17 mouse cellular contexts compared by ENCODE assay signal in genomic region chr9:45116819-45117218, GRCm38 (mm10). TPM values are rescaled to one million over a fixed set of nuclear protein-coding genes. Genes with fewer than 3 reads are reported as not detected.
A peak's percentile ranks its signal among the peaks of the same experiment; 100 is the strongest.
DNase-seq lines count a peak whose midpoint lies in the region; ATAC-seq and TF ChIP-seq lines count a peak whose summit lies in the region.
"Had no signal": no experiment of that assay in that cellular context is flagged by ENCODE, and none has a peak within 500 bp of the region (broad histone marks: within the 10 kb centered on the region; RNA-seq: fewer than 3 reads in every experiment).

No protein-coding gene starts in this region.

- H3K9ac ChIP-seq in forebrain, embryonic 13.5 days, result no peak overlapping the region
- H3K9ac ChIP-seq: heart, embryonic 13.5 days; kidney, embryonic 15.5 days; lung, embryonic 14.5 days had no signal

- H3K4me1 ChIP-seq in cerebellum, adult 2 months (ENCODE audit: control insufficient read depth, insufficient read depth, low read length), result peaks cover 24% of the 10 kb centered on the region
- H3K4me1 ChIP-seq in kidney, adult 2 months (ENCODE audit: control insufficient read depth, insufficient read depth, low read length), result no peaks in the 10 kb centered on the region
- peaks cover 15% of the 10 kb centered on the region for H3K4me1 ChIP-seq in forebrain, embryonic 13.5 days

- H3K27me3 ChIP-seq in cerebellum, adult 2 months (ENCODE audit: control insufficient read depth, insufficient read depth, low read length), result no peaks in the 10 kb centered on the region
- no peaks in the 10 kb centered on the region for H3K27me3 ChIP-seq in splenic B cell, adult 2 months (ENCODE audit: control insufficient read depth, insufficient read depth, low read length, poor library complexity, severe bottlenecking)
- H3K27me3 ChIP-seq in kidney, adult 2 months (replicated peaks; ENCODE audit: control insufficient read depth, insufficient read depth, low read length), result no peaks in the 10 kb centered on the region; the same call in 1 of the 2 replicates
- peaks cover 29% of the 10 kb centered on the region for H3K27me3 ChIP-seq in forebrain, embryonic 13.5 days

- H3K4me2 ChIP-seq in forebrain, embryonic 13.5 days, result no peak overlapping the region

- no peak for TF ChIP-seq POLR2A in cerebellum, adult 2 months (IDR thresholded peaks at IDR 0.05; ENCODE audit: borderline replicate concordance, insufficient read depth, low read length)
- no peak for TF ChIP-seq POLR2A in kidney, adult 2 months (IDR thresholded peaks at IDR 0.05; ENCODE audit: low read depth, low read length)

- WGBS in cerebellum, adult 2 months, result 78% methylated on average over 9 of the region's 9 CpGs
- 16% methylated on average over 9 of the region's 9 CpGs for WGBS in large intestine, adult 2 months
- WGBS in kidney, adult 2 months, result 71% methylated on average over 9 of the region's 9 CpGs
- 72% methylated on average over 9 of the region's 9 CpGs for WGBS in forebrain, embryonic 13.5 days

- ATAC-seq in forebrain, embryonic 13.5 days, result no peak
- ATAC-seq: forebrain, embryonic 14.5 days had no signal

- H3K4me3 ChIP-seq in cerebellum, adult 2 months (replicated peaks; ENCODE audit: insufficient read depth, low read depth, low read length), result no peak overlapping the region
- H3K4me3 ChIP-seq in kidney, adult 2 months (ENCODE audit: insufficient read depth, low read depth, low read length), result no peak overlapping the region
- no peak overlapping the region for H3K4me3 ChIP-seq in forebrain, embryonic 13.5 days

- H3K27ac ChIP-seq in cerebellum, adult 2 months (ENCODE audit: insufficient read depth, low read length), result peak overlapping the region; percentile 99
- no peak overlapping the region for H3K27ac ChIP-seq in kidney, adult 2 months (ENCODE audit: insufficient read depth, low read depth, low read length)
- H3K27ac ChIP-seq in forebrain, embryonic 13.5 days, result no peak overlapping the region
- H3K27ac ChIP-seq: heart, embryonic 13.5 days; kidney, embryonic 15.5 days had no signal

- DNase-seq in cerebellum, adult 2 months, result no peak
- DNase-seq in cerebellum, adult 9-11 months, result no peak
- peak; percentile 34 for DNase-seq in thymus, postnatal 25 days
- no peak for DNase-seq in thymus, postnatal 36 days
- DNase-seq in large intestine, adult 2 months (ENCODE audit: low read depth, low spot score), result peak; percentile 31
- DNase-seq in splenic B cell, adult 2 months (ENCODE audit: low read depth, low spot score), result peak; percentile 77
- DNase-seq in kidney, adult 2 months, result no peak
- DNase-seq: heart, adult 11 months; heart, postnatal 36 days; layer of hippocampus, postnatal 36 days; midbrain, embryonic 14.5 days had no signal

- H3K36me3 ChIP-seq in splenic B cell, adult 2 months (ENCODE audit: control insufficient read depth, insufficient read depth, low read length, poor library complexity, severe bottlenecking), result no peaks in the 10 kb centered on the region
- no peaks in the 10 kb centered on the region for H3K36me3 ChIP-seq in kidney, adult 2 months (ENCODE audit: control insufficient read depth, insufficient read depth, low read length)
- H3K36me3 ChIP-seq in forebrain, embryonic 13.5 days (ENCODE audit: poor library complexity, severe bottlenecking), result no peaks in the 10 kb centered on the region
- H3K36me3 ChIP-seq: heart, embryonic 13.5 days; kidney, embryonic 15.5 days had no signal

- H3K9me3 ChIP-seq in forebrain, embryonic 13.5 days (replicated peaks), result no peaks in the 10 kb centered on the region
- H3K9me3 ChIP-seq: heart, embryonic 13.5 days; kidney, embryonic 15.5 days had no signal

- no peak for TF ChIP-seq CTCF in cerebellum, adult 2 months (IDR thresholded peaks at IDR 0.05; ENCODE audit: borderline replicate concordance, insufficient read depth, low read depth, low read length)
- TF ChIP-seq CTCF in kidney, adult 2 months (conservative IDR thresholded peaks at IDR 0.05; ENCODE audit: insufficient read depth, insufficient read length, low read depth, low read length), result no peak

RNA-seq across cellular contexts. Expression of gene Scn2b, which starts 0.8 kb away (rescaled TPM):
- 151 and 165 TPM in 2 replicates for polyA plus RNA-seq in cerebellum, adult 2 months (2012; rRNA removed)
- polyA plus RNA-seq in large intestine, adult 2 months (2012; rRNA removed), result 2.3 and 2.8 TPM in 2 replicates
- polyA plus RNA-seq in kidney, adult 2 months (2012; rRNA removed), result 0.45 and 0.58 TPM in 2 replicates
- polyA plus RNA-seq in forebrain, embryonic 13.5 days (2015; fragmentation: Nextera tagmentation; extraction: Ambion mirVana), result 3.4 and 3.8 TPM in 2 replicates
- polyA plus RNA-seq: liver, adult 2 months had no signal

RNA-seq across cellular contexts. Expression of gene Scn4b, which starts 21.4 kb away (rescaled TPM):
- 78.8 and 109 TPM in 2 replicates for polyA plus RNA-seq in cerebellum, adult 2 months (2012; rRNA removed)
- polyA plus RNA-seq in large intestine, adult 2 months (2012; rRNA removed), result 0.05 and 0.10 TPM in 2 replicates
- polyA plus RNA-seq in kidney, adult 2 months (2012; rRNA removed), result 13.3 and 13.8 TPM in 2 replicates
- polyA plus RNA-seq in forebrain, embryonic 13.5 days (2015; fragmentation: Nextera tagmentation; extraction: Ambion mirVana), result 0.18 and 0.21 TPM in 2 replicates
- polyA plus RNA-seq: lung, embryonic 14.5 days had no signal

RNA-seq across cellular contexts. Expression of gene Jaml, which starts 37.8 kb away (rescaled TPM):
- polyA plus RNA-seq in cerebellum, adult 2 months (2012; rRNA removed), result 3.8 and 4.2 TPM in 2 replicates
- polyA plus RNA-seq in large intestine, adult 2 months (2012; rRNA removed), result 4.4 and 10.2 TPM in 2 replicates
- polyA plus RNA-seq in kidney, adult 2 months (2012; rRNA removed), result 0.08 and 0.53 TPM in 2 replicates
- polyA plus RNA-seq in forebrain, embryonic 13.5 days (2015; fragmentation: Nextera tagmentation; extraction: Ambion mirVana), result not detected in 2 replicates

Comparison
In these comparisons a context has a peak if more than half of its experiments do, and no peak if none do; other contexts are left out.
1. DNase-seq: peak in thymus, postnatal 25 days (single experiment), large intestine, adult 2 months (single experiment) and splenic B cell, adult 2 months (single experiment); none in cerebellum, adult 2 months (0 of 2), cerebellum, adult 9-11 months (single experiment), thymus, postnatal 36 days (0 of 2) and kidney, adult 2 months (single experiment).
2. RNA of gene Scn2b, which starts 0.8 kb away (polyA plus RNA-seq): 151 to 165 TPM in cerebellum, adult 2 months; 3.4 to 3.8 TPM in forebrain, embryonic 13.5 days, 2.3 to 2.8 TPM in large intestine, adult 2 months and 0.45 to 0.58 TPM in kidney, adult 2 months; every median in the first group is over 10 times any median in the second.
3. RNA of gene Scn4b, which starts 21.4 kb away (polyA plus RNA-seq): 78.8 to 109 TPM in cerebellum, adult 2 months and 13.3 to 13.8 TPM in kidney, adult 2 months; 0.18 to 0.21 TPM in forebrain, embryonic 13.5 days and 0.05 to 0.10 TPM in large intestine, adult 2 months; every median in the first group is over 10 times any median in the second.